Mouse (Mus musculus): Measurements from ENCODE around the gene Cacna1e. TPM values are rescaled to one million over a fixed set of nuclear protein-coding genes. Genes with fewer than 3 reads are reported as not detected.

Gene Cacna1e
- total and polyA plus RNA-seq, 2 experiments, result 0.09 TPM

DNA sequence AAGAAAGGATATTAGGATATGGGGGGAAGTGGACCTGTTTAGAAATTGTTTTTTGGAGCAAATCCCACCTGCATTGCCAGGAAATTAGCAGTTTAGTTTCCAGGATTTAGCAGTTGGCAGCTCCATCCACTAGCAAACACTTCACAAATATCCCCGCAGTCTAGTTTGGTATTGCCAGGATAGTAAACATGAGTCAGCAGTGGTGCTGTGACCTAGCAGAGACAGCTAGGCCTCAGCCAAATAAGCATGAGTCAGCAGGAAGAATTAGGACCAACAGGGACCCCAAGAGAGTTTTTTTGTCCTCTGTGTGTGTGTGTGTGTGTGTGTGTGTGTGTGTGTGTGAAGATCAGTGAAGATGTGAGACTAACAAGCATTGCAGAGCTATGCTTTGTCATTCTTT lies 450.8 kb downstream of the Cacna1e start:
- no peaks in the 10 kb centered on the region for H3K36me3 ChIP-seq (ENCODE audit: control insufficient read depth, insufficient read depth, low read length)
- no peaks in the 10 kb centered on the region for H3K79me2 ChIP-seq (ENCODE audit: control insufficient read depth, insufficient read depth, low read length)
- peak; percentile 17 for DNase-seq (ENCODE audit: extremely low read depth, low read depth, low spot score)
- no peaks in the 10 kb centered on the region for H3K4me1 ChIP-seq (ENCODE audit: control insufficient read depth, insufficient read depth, low read length)
- 24% methylated on average over 1 of the region's 1 CpGs for WGBS
- no peak for TF ChIP-seq POLR2A (IDR thresholded peaks at IDR 0.05; ENCODE audit: extremely low read depth, insufficient read depth, low read length)
- H3K4me3 ChIP-seq (ENCODE audit: insufficient read depth, low read depth, low read length), result no peak overlapping the region
- no peak overlapping the region for H3K27ac ChIP-seq (replicated peaks; ENCODE audit: insufficient read depth, low read depth, low read length)
- no peaks in the 10 kb centered on the region for H3K27me3 ChIP-seq (ENCODE audit: control insufficient read depth, insufficient read depth, low read length)
- H3K9ac ChIP-seq (ENCODE audit: low read depth, low read length), result no peak overlapping the region

GRCm38 (mm10) chr1:154433112-154433511 lies 451.2 kb downstream of the Cacna1e start:
- Histone ChIP-seq H3K4me1 (ENCODE audit: control insufficient read depth, insufficient read depth, low read length) (no peaks in the 10 kb centered on the region), H3K79me2 (ENCODE audit: control insufficient read depth, insufficient read depth, low read length) (no peaks in the 10 kb centered on the region), H3K9ac (ENCODE audit: low read depth, low read length) (no peak overlapping the region), H3K4me3 (ENCODE audit: insufficient read depth, low read depth, low read length) (no peak overlapping the region), H3K36me3 (ENCODE audit: control insufficient read depth, insufficient read depth, low read length) (no peaks in the 10 kb centered on the region), H3K27me3 (ENCODE audit: control insufficient read depth, insufficient read depth, low read length) (no peaks in the 10 kb centered on the region), H3K27ac (replicated peaks; ENCODE audit: insufficient read depth, low read depth, low read length) (no peak overlapping the region)
- TF ChIP-seq CTCF (IDR thresholded peaks at IDR 0.05; ENCODE audit: low read depth, low read length), result no peak
- no peak for TF ChIP-seq POLR2A (IDR thresholded peaks at IDR 0.05; ENCODE audit: extremely low read depth, insufficient read depth, low read length)
- WGBS, result 65% methylated on average over 1 of the region's 1 CpGs
- no peak for DNase-seq (ENCODE audit: extremely low read depth, low read depth, low spot score)

DNA sequence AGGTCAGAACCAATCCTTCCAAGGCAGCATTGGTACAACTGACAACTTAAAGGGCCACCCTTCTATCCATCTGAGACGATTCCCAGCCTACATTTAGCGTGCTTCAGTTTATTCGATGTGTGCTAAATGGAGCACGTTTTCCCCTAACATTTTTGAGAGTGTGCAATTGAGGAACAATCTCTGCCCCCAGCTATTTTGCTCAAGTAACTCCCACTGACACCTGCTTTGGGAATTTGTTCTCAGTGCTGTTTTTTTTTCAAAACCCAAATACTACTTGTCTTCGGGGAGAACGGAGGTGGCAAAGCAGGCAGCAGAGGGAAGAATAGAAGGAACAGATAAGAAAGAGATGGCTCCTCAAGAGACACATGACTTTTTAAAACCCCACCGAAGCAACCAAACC lies 456.0 kb downstream of the Cacna1e start:
- TF ChIP-seq POLR2A (IDR thresholded peaks at IDR 0.05; ENCODE audit: extremely low read depth, insufficient read depth, low read length), result no peak
- no peak for TF ChIP-seq CTCF (IDR thresholded peaks at IDR 0.05; ENCODE audit: low read depth, low read length)
- 83% methylated on average over 7 of the region's 7 CpGs for WGBS
- Histone ChIP-seq H3K27me3 (ENCODE audit: control insufficient read depth, insufficient read depth, low read length) (no peaks in the 10 kb centered on the region), H3K4me1 (ENCODE audit: control insufficient read depth, insufficient read depth, low read length) (no peaks in the 10 kb centered on the region), H3K27ac (replicated peaks; ENCODE audit: insufficient read depth, low read depth, low read length) (no peak overlapping the region), H3K9ac (ENCODE audit: low read depth, low read length) (no peak overlapping the region), H3K79me2 (ENCODE audit: control insufficient read depth, insufficient read depth, low read length) (no peaks in the 10 kb centered on the region), H3K4me3 (ENCODE audit: insufficient read depth, low read depth, low read length) (no peak overlapping the region), H3K36me3 (ENCODE audit: control insufficient read depth, insufficient read depth, low read length) (no peaks in the 10 kb centered on the region)
- no peak for DNase-seq (ENCODE audit: extremely low read depth, low read depth, low spot score)

GRCm38 (mm10) chr1:154418278-154418677 lies 466.0 kb downstream of the Cacna1e start:
- H3K36me3 ChIP-seq (ENCODE audit: control insufficient read depth, insufficient read depth, low read length), result no peaks in the 10 kb centered on the region
- H3K4me3 ChIP-seq (ENCODE audit: insufficient read depth, low read depth, low read length), result no peak overlapping the region
- no peak overlapping the region for H3K9ac ChIP-seq (ENCODE audit: low read depth, low read length)
- no peak overlapping the region for H3K27ac ChIP-seq (replicated peaks; ENCODE audit: insufficient read depth, low read depth, low read length)
- no peaks in the 10 kb centered on the region for H3K79me2 ChIP-seq (ENCODE audit: control insufficient read depth, insufficient read depth, low read length)
- 51% methylated on average over 5 of the region's 5 CpGs for WGBS
- H3K4me1 ChIP-seq (ENCODE audit: control insufficient read depth, insufficient read depth, low read length), result no peaks in the 10 kb centered on the region
- no peaks in the 10 kb centered on the region for H3K27me3 ChIP-seq (ENCODE audit: control insufficient read depth, insufficient read depth, low read length)
- DNase-seq (ENCODE audit: extremely low read depth, low read depth, low spot score), result no peak
- TF ChIP-seq CTCF (IDR thresholded peaks at IDR 0.05; ENCODE audit: low read depth, low read length) (no peak), POLR2A (IDR thresholded peaks at IDR 0.05; ENCODE audit: extremely low read depth, insufficient read depth, low read length) (no peak)

DNA sequence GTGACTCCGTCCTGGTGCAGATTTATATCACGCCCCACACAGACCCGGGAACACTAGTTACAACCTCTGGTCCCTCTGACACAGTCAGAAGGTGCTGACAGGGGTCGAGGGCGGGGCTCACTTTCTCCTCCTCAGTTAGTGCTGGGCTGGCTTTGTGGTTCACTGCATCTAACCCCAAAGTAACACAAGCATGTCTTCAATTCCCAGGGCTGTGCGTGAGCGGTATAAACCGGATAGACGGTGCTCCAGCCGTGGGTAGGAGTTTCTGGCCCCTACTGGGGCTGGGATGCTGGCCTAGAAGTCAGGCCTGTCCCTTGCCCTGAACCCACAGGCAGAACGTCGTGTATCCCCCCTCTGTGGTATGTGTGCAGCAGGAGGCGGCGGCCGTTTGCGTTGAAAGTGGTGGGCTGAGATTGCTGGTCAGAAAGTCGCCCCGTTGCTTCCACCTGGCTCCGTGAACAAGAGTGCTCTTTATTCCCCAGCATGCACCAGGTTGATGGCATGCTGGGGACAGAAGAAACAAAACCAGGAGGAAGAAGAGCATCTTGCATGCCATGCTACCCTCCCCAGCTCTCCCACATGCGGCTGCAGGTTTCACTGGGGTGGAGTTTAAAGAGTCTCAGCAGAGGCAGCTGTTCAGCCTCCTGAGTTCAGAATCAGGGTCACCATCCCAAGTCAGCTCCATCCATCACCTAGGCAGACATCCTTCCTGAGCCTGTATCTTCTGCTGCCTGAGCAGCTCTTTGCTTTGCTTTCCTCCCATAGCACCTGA lies 467.7 kb downstream of the Cacna1e start:
- no peaks in the 10 kb centered on the region for H3K27me3 ChIP-seq (ENCODE audit: control insufficient read depth, insufficient read depth, low read length)
- WGBS, result 66% methylated on average over 20 of the region's 20 CpGs
- H3K9ac ChIP-seq (ENCODE audit: low read depth, low read length), result no peak overlapping the region
- no peak for DNase-seq (ENCODE audit: extremely low read depth, low read depth, low spot score)
- no peaks in the 10 kb centered on the region for H3K36me3 ChIP-seq (ENCODE audit: control insufficient read depth, insufficient read depth, low read length)
- H3K79me2 ChIP-seq (ENCODE audit: control insufficient read depth, insufficient read depth, low read length), result no peaks in the 10 kb centered on the region
- no peak overlapping the region for H3K27ac ChIP-seq (replicated peaks; ENCODE audit: insufficient read depth, low read depth, low read length)
- no peak for TF ChIP-seq POLR2A (IDR thresholded peaks at IDR 0.05; ENCODE audit: extremely low read depth, insufficient read depth, low read length)
- no peak for TF ChIP-seq CTCF (IDR thresholded peaks at IDR 0.05; ENCODE audit: low read depth, low read length)
- H3K4me3 ChIP-seq (ENCODE audit: insufficient read depth, low read depth, low read length), result no peak overlapping the region
- no peaks in the 10 kb centered on the region for H3K4me1 ChIP-seq (ENCODE audit: control insufficient read depth, insufficient read depth, low read length)

GRCm38 (mm10) chr1:154415826-154416225 lies 468.5 kb downstream of the Cacna1e start:
- TF ChIP-seq CTCF (IDR thresholded peaks at IDR 0.05; ENCODE audit: low read depth, low read length), result no peak
- TF ChIP-seq POLR2A (IDR thresholded peaks at IDR 0.05; ENCODE audit: extremely low read depth, insufficient read depth, low read length), result no peak
- Histone ChIP-seq H3K36me3 (ENCODE audit: control insufficient read depth, insufficient read depth, low read length) (no peaks in the 10 kb centered on the region), H3K27ac (replicated peaks; ENCODE audit: insufficient read depth, low read depth, low read length) (no peak overlapping the region), H3K27me3 (ENCODE audit: control insufficient read depth, insufficient read depth, low read length) (no peaks in the 10 kb centered on the region), H3K79me2 (ENCODE audit: control insufficient read depth, insufficient read depth, low read length) (no peaks in the 10 kb centered on the region), H3K4me1 (ENCODE audit: control insufficient read depth, insufficient read depth, low read length) (no peaks in the 10 kb centered on the region), H3K4me3 (ENCODE audit: insufficient read depth, low read depth, low read length) (no peak overlapping the region), H3K9ac (ENCODE audit: low read depth, low read length) (no peak overlapping the region)
- no peak for DNase-seq (ENCODE audit: extremely low read depth, low read depth, low spot score)
- 77% methylated on average over 10 of the region's 10 CpGs for WGBS
